Mouse (Mus musculus): ENCODE results near the gene Nr1h2.

Gene Nr1h2

DNA sequence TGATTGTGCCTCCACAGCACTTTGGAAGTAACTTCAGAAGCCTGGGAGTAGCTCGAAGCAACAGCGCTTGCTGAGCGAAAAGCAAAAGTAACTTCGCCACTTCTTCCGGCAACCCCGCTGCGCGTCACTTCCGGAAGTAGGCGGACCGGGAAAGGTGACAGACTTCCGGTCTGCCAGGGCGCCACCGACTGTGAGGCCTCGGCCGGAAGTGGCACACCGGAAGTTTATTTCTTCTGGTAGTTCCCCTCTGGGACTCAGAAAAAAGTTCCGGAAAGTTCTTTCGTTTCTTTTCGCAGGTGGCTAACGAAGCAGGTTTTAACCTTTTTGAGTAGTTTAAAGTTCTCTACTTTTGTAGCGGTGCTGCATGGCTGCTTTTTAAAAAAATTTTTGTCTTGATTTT, at the start of gene Nr1h2:
Gene Nr1h2 (minus strand): TSS at position 126 of the 400 bp plus-strand sequence.
- peak; percentile 94 for DNase-seq (ENCODE audit: low read depth, low spot score)

DNA sequence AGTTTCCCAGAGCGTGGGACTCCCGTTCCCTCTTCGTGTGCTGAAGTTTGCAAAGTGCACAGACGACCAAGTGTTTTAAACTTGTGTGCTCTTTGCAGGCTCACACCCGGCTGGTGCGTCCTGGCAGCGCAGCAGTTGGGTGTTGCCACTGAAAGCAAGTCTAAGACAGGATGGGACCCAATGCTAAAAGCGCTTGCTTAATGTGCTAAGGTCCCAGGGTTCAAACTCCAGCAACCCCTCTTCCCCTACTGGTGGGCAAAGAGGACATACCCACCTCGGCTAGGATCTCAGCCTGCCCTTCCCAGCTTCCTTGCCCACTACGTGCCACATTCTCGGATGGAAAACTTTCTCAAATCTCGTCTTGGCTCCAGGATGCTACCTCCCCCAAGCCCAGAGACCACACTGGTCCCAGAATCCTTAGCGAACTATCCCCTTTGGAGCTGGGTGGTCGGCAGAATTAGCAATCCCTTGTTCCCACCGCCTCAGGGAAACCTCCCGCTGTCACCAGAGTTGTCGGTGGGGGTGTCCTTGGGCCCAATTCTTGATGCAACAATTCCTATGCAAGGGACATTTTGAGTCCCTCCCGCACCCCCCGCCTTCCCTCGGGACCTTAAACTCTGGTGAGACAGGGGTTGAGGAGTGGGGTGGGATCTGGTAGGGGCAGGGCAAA, 49.6 kb upstream of the Nr1h2 start:
- no peak for DNase-seq (ENCODE audit: low read depth, low spot score)

DNA sequence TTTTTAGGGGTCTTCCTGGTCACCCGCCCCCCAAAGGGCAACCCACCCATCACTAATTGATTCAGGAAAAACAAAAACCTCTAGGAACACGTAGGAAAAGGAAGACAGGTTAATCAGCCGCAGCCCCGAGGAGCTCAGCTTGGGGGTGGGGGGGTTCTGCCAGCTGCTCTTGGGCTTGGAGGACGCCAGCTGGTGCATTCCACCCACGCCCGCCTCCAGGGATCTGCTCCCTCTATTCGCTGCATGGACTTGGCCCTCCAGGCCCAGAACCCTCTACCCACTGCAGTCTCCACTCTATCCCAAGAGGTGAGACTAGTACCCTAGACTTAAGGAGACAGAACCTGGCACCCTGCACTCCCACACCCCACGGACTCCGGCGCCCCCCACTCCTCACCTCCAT, 48.7 kb upstream of the Nr1h2 start:
- no peak for DNase-seq (ENCODE audit: low read depth, low spot score)

DNA sequence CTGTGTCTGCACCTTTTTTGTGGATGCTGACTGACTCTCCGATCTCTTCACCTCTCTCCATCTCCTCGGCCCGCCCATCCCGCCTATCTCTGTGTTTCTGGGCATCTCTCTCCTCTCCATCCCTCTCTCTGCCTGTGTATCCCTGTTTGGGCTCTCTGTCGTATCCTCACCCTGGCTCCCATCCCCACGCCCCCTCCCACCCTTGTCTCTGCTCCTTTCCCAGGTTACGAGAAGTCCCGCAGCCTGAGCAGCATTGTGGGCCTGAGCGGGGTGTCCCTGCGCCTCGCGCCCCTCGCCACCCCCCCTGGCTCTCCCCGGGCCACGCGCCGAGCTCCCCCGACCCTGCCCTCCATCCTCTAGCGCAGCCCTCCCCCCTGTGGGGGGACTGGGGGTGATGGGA, 47.9 kb upstream of the Nr1h2 start:
- DNase-seq (ENCODE audit: low read depth, low spot score), result no peak

DNA sequence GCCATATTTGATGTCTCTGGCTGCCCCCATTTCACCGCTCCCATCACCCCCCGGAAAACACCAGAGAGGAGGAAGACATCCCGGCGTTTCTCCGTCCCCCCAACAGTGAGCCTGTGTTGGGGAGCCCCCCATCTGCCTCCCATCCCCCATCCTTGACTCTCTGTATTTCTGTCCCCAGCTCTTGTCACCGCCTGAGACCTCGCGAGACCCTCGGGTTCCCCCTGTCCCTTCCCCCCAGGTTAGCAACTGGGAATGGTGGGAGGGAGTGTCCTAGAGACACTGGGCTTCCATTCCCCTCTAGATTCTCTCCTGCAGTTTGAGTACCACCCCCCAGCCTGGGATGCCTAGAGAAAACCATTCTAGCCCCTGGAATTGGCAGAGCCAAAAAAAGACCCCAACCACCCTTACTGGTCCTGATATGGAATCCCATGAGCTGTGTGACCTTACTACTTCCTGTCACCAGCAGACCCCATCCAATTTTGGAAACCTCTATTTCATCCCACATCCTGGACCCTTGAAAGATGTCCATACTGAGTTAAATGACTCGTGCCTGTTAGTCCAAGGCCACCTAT, 47.0 kb upstream of the Nr1h2 start:
- no peak for DNase-seq (ENCODE audit: low read depth, low spot score)

DNA sequence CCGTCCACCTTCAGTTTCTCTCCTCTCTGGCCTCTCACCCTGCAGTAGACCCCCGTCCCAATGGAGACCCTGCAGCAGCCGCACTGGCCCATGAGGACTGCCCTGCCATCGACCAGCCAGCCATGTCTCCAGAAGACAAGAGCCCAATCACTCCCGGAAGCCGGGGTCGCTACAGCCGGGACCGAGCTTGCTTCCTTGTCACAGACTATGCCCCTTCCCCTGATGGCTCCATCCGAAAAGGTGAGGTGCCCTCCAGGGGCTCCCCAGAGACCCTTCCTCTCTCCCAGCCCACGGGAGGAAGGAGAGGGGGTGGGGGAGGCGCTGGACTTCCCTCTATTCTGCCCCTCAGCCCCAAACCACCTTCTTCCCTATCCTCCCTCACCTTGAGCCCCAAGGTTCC, 44.6 kb upstream of the Nr1h2 start:
- DNase-seq (ENCODE audit: low read depth, low spot score), result no peak

DNA sequence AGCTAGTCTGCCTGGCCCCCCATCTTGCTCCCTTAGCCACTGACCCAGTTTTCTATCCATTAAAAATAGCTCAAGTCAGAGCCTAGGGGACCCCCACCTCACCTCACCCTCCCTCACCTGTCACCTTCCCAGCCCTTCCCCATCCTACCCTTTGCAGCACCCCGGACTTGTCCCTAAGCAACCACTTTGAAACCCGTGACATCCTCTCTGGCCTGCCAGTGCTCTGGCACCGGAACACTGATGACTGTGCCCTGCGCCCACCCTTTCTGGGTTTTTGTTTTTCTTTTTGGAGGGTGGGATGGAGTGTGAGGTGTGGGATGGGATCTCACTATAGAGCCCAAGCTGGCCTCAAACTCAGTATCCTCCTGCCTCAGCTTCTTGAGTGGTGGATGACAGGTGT, 43.9 kb upstream of the Nr1h2 start:
- DNase-seq (ENCODE audit: low read depth, low spot score), result no peak

DNA sequence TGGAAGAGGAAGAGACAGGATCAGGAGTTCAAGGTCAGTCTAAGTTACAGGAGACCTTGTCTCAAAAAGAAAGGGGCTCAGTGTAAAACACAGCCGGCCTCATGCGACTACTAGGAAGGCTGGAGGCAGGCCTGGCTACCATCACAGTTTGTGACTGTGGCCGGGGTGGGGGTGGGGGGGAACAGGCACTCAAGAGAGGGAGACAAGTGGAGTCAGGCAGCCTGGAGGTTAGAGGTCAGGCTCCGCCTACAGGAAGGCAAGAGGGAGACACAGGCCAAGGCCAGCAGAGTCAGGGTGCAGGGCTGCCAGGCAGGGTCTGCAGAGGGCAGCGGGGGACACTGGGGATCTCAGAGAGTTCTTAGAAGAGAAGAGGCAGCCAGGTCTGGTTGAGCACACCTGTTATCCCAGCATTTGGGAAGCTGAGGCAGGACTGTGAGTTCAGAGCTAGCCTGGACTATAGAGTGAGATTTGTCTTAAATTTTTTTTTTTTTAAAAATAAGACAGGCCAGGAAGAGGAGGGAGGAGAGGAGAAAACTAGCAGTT, 43.3 kb upstream of the Nr1h2 start:
- DNase-seq (ENCODE audit: low read depth, low spot score), result no peak

DNA sequence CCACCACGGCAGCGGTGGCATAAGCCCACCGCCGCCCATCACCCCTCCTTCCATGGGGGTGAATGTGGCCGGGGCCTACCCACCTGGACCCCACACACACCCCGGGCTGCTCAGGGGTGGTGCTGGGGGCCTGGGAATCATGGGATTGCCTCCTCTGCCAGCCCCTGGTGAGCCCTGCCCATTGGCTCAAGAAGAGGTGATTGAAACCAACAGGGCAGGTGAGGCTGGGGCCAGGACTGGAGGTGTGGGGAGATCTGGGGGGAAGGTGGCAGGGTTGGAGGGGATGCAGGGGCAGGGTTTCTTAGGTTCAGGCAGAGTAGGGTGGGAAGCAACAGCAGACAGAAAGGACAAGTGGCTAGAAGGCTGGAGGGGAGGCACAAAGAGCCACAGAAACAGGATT, 42.3 kb upstream of the Nr1h2 start:
- no peak for DNase-seq (ENCODE audit: low read depth, low spot score)

DNA sequence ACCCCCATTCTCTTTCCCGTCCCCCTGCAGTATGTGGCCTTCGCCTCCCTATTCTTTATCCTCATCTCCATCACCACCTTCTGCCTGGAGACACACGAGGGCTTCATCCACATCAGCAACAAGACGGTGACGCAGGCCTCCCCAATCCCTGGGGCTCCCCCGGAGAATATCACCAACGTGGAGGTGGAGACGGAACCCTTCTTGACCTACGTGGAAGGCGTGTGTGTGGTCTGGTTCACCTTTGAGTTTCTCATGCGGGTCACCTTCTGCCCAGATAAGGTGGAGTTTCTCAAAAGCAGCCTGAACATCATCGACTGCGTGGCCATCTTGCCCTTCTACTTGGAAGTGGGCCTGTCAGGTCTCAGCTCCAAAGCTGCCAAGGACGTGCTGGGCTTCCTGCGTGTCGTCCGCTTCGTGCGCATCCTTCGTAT, 41.4 kb upstream of the Nr1h2 start:
- DNase-seq (ENCODE audit: low read depth, low spot score), result no peak

DNA sequence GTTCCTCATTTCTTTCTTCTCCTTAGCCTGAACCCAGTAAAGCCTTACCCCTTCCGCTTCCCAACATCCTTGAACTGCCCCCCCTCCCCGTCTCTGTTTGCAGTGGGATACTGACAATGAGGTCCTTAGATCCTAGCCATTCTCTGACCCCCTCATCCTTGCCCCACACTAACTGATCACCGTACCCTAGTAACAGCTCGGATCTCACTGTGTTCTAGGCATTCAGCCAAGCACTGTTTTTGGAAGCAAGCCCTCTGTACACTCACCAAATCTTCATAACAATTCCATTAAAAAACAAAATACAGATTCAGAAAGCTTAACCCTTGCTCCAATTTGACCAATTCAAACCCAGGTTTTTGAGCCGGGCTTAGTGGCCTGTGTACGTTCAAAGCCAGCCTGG, 40.5 kb upstream of the Nr1h2 start:
- DNase-seq (ENCODE audit: low read depth, low spot score), result peak; percentile 12

DNA sequence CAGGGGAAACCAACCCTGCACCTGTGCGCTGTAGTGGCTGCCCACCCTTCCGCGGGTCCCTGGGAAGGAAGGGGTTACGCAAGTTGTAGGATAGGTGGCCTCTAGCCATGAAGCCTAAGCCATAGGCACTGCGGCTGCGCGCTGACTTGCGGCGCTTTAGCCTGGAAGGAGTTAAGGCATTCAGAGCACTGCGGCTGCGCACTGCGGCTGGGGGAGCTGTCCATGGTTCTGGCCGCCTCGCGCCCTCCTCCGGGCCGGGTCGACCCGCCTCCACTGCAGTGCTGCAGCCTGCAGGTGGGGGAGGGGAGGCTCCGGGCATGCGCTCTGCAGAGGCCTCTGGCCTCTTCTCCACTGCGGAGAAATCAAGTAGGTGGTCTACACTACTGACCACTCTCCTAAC, 40.0 kb upstream of the Nr1h2 start:
- no peak for DNase-seq (ENCODE audit: low read depth, low spot score)

DNA sequence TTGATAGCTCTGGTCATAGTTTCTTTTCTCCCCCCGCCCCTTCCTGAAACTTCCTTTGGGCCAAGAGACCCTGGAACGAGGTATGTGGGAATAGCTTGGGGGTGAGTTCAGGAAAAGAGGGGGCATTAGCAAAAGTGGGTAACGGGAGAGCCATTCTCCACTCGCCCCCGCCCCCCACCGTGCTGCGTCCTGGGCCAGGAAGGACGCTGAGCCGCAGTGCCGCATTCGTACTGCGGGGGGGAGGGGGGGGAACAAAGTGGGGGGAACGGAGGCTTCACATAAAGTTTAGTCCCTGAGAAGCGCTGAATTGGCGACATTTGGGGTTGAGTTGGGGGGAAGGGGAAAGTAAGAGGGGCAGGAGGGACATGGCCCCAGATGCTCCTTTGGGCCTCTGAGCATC, 39.3 kb upstream of the Nr1h2 start:
- no peak for DNase-seq (ENCODE audit: low read depth, low spot score)

DNA sequence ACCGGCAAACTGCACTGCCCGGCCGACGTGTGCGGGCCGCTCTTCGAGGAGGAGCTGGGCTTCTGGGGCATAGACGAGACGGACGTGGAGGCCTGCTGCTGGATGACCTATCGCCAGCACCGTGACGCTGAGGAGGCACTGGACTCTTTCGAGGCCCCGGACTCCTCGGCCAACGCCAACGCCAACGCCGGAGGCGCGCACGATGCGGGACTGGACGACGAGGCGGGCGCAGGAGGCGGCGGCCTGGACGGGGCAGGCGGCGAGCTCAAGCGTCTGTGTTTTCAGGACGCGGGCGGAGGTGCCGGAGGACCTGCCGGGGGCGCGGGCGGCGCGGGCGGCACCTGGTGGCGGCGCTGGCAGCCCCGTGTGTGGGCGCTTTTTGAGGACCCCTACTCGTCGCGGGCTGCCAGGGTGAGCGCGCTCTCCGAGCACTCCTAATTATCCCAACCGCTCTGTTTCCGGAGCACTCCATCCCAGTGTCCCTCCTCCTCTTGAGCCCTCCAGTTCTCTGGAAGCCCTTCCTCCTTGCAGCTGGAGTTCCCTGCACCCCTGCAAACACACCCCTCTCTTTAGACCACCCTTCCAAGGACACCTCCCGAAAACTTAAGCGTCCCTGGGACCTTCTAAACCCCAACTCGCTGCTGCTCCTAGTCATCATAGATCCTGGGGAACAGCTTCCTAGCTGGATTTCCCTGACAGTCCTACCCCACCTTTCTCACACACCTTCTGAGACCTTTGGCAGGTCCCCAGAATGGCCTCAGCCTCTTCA, 37.8 kb upstream of the Nr1h2 start:
- no peak for DNase-seq (ENCODE audit: low read depth, low spot score)

DNA sequence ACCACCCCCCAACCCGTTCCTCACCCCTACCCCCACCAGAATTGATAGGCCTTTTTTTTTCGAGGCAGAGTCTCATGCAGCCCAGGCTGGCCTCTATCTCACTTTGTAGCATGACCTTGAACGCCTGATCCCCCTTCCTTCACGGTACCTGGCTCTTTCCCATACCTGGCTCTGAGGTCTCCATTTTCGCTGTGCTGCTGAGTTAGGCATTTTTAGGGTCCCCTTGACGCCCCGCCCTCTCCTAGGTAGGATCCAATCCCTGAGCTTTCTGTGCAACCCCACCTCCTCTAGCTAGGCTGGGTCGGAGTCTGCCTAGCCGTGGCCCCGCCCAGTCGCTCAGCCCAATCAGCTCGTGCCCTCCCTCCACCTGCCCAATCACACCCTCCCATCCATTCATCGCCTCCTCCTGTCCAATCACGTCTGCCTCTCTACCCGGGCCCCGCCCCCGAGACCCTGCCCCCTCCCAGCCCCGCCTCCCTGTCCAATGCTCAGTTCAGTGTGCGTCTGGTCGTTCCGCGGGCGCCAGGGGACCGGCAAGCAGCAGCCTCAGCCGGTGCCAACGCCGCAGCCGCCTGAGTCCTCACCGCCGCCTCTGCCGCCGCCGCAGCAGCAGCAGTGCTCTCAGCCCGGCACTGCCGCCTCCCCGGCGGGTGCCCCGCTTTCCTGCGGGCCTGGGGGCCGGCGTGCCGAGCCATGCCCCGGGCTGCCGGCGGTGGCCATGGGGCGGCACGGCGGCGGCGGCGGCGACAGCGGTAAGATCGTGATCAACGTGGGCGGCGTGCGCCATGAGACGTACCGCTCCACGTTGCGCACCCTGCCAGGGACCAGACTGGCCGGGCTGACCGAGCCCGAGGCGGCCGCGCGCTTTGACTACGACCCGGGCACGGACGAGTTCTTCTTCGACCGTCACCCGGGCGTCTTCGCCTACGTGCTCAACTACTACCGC, 36.9 kb upstream of the Nr1h2 start, which contains the start of gene Kcnc3:
Gene Kcnc3 (plus strand): TSS at position 263 of the 946 bp plus-strand sequence.
- no peak for DNase-seq (ENCODE audit: low read depth, low spot score)

DNA sequence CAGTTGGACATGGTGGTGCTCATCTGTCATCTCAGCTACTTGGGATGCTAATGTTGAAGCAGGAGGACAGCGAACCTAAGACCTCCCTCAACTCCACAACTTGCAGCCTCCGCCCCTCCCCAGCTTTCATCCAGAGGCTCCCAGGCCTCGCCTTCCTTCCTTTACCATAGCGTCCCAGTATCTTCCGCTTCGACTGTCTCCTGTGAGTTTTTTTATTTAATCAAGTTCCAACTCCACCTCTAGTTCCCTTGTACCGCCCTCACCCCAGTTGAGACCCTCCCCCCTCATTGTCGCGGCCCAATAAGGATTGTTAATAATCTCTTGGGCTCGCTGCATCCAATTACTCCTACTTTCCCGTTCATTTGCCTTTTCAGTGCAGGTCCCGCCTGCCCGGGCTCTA, 36.2 kb upstream of the Nr1h2 start:
- no peak for DNase-seq (ENCODE audit: low read depth, low spot score)

DNA sequence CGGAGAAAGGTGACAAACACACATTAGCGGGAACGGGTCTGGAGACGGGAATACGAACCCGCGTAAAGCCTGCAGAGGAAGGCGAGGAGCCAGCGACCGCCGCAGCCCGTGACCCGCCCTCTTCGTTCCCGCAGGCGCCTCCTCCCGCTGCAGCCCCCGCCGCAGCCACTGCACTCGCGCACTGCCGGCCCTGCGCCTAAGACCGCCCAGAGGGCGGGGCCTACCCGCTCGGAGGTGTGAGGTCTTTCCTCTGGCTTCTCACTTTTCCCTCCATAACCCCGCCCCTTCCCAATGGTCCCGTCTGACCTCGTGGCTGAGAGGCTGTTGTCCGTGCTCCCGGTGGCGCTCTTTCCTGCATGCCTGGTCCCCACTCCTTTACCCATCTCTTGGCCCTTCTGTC, 35.4 kb upstream of the Nr1h2 start:
- DNase-seq (ENCODE audit: low read depth, low spot score), result no peak

DNA sequence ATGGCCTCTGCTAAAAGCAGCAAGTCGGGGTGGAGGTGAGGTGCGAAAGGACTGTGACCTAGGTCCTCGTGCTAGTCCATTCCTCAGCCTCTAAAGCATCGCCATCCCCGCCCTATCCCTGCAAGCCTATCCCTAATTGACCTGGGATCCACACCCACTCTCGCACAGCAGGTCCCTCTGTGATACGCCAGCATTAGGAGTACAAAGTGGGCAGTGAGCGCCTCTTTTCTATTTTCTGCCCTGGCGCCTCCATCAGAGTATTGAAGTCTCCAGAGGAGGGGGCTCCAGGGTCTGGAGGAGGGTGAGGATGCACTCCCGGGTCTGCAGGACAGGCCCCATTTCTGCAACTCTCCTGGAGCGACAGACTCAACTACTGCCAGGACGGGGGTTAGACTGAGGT, 34.6 kb upstream of the Nr1h2 start:
- no peak for DNase-seq (ENCODE audit: low read depth, low spot score)

DNA sequence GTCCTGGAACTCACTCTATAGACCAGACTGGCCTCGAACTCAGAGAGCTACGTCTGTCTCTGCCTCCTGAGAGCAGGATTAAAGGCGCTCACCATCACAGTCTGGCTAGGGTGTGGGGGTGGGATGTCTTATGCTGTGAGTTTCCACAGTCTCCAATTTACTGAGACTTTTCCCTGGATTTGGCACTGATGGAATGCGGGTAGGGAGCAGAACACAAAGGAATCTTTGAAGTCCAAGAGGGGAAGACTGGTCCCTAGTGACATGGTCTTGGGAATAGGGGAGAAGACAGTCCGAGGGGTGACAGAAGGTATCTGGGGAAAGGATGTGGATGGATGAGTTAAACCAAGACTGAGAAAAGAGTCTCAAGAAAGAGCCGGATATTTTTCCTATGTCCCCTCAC, 33.9 kb upstream of the Nr1h2 start:
- no peak for DNase-seq (ENCODE audit: low read depth, low spot score)

DNA sequence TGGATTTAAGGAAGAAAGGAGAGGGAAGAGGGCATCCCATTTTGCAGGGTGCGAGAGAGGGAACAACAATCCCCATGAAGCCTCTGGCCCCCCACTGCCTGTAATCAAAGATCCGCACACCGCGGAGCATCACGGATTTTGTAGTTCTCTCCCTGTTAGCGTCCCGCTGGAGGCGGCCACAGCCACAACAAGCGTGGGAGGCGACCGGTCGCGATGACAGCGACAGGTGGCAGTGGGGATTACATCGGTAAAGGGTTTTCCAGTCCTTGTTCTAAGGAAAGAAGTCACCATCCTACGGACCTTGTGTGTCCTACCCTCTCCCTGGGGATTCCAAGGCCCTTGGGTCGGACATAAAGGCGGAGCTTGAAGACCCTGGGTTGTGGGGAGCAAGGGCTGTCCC, 33.2 kb upstream of the Nr1h2 start:
- DNase-seq (ENCODE audit: low read depth, low spot score), result no peak

DNA sequence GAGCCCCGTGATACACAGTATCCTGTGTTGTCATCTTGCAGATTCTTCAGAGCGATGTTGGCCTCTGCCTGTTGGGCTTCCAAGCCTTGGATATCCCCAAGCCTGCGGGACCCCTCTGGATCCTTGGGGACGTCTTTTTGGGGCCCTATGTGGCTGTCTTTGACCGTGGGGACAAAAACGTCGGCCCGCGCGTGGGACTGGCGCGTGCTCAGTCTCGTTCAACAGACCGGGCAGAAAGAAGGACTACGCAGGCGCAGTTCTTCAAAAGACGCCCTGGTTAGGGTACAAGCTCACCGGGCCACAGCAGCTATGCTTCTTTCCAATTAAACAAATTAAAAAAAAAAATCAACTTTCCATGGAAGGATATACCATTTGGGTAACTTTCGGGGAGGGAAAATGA, 32.8 kb upstream of the Nr1h2 start:
- DNase-seq (ENCODE audit: low read depth, low spot score), result no peak

DNA sequence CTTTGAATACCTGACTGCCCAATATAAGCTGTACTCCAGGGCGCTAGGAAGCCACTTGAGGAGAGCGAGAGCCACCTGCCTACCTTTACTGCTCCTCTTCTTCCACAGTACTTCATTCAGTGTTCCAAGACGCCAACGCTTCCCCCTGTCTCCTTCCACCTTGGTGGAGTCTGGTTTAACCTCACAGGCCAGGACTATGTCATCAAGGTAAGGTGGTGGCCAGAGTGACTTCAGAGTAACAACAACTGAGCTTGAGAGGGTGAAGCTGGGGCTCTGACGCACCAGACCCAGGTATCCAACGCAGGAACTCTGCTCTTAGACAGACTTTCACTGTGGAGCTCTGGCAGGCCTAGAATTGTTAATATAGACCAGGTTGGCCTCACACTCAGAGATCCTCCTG, 31.9 kb upstream of the Nr1h2 start:
- DNase-seq (ENCODE audit: low read depth, low spot score), result no peak
